Mouse (Mus musculus): ENCODE data around the gene Rbck1.

GRCm38 (mm10) chr2:152317054-152317453 lies 15.4 kb downstream of the Rbck1 start:
- TF ChIP-seq CTCF (IDR thresholded peaks at IDR 0.05; ENCODE audit: borderline replicate concordance, extremely low read depth, insufficient read depth, insufficient read length) (no peak), POLR2A (IDR thresholded peaks at IDR 0.05; ENCODE audit: borderline replicate concordance, extremely low read depth, insufficient read depth, insufficient read length, poor library complexity, severe bottlenecking) (no peak)

Measured in brain, embryonic 14.5 days (tissue).